Mouse (Mus musculus): ENCODE results near the gene Galnt10. TPM values are rescaled to one million over a fixed set of nuclear protein-coding genes. Genes with fewer than 3 reads are reported as not detected.
A peak's percentile ranks its signal among the peaks of the same experiment; 100 is the strongest.

Gene Galnt10
- total RNA-seq, 2 experiments from 2014 or later = 6.4 to 6.6 TPM

DNA sequence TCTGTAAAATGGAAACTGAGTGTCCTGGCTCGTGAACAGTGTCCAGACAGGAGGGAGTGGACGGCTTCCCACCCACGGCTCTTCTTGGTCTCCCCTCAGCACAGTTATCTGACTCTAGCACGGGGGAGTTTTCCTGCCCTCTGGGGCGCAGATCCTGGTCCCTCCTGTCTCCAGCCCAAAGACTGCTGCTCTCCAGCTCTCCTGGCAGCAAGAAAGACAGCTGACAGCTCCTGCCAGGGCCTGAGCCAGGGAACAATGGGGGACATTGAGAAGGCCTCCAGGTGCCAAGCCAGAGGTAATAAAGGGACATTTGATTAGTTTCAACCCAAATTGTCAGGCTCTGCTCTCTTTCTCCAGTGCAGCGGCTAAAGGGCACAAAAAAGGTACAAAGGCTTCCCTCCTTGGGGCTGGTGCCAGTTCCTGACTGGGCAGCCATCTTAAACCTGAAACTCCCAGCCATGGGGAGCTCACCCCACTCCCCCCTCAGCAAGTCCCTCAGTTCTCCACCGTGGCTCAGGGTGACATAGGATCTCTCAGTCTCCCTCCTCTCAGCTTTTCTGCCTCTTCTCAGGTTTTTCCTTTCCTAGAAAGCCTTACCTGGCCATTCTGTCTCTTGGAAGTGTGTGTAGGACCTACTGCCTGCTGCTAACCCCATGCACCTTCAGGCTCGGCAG lies 11.5 kb downstream of the Galnt10 start:
- no peak for DNase-seq (ENCODE audit: low spot score in 2 of 2)

DNA sequence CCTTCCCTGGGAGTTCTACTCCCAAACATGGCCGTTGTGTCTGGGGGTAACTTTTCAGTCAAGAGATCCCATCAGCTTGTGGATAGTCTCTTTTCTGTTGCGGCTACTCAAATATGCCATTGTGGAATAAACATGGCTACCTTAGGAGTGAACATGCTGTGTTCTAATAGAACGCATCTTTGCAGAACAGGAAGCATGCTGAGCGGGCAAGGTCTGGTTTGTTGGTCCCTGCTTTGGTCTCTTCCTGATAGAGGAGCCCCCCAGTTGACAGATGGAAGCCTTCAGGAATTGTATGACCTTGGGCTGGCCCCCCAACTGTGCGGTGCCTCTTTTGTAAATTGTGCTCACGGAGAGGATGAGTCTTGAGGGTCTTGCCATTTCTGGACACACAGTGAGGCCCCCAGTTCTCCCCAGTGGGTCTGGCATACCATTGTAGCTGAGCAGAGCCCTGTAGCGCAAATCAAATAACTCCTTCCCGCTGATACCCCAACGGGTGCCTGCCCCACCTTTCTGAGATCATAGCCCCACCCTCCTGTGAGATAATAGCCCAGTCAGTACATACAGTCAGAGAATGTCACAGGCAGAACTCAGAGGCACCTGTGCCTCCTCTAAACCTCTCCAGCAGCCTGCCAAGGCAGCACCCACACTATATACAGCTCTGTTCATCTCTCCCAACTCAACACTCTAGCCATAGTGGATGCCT lies 12.3 kb downstream of the Galnt10 start:
- no peak for DNase-seq (ENCODE audit: low spot score in 2 of 2)

DNA sequence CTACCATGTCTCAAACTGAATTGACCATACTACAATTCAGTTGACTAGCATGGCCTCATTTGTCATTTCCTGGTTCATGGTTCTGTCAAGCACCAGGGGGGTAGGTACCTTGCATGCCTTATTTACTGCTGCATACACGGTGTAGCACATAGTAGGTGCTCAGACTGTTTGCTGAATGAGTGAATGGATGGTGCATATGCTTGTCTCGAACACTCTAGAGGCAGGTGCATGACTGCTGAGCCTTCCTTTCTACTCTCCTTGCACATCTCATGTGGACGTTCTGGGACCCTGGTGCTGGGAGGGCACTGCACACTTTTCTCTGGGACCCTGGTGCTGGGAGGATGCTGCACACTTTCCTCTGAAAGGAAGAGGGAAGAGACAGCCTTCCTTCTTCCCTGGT lies 13.0 kb downstream of the Galnt10 start:
- DNase-seq (ENCODE audit: low spot score in 2 of 2) = no peak

DNA sequence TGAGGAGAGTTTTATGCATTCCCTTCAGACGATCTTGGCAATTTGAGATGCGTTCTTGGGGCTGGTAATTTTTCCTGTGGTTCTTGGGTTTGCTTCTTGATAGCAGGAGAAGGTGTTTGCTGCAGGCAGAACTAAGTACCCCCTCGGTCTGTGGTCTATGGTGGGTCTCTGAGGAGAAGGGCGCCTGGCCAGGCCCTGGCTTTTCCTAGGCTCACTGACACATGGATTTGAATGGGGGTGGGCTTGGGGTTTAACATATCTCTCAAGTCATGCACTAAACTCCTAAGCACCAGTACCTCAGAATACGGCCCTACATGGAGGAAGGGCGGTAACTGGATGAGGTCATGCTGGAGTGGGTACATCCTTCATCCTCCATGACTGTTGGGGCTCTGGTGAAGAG lies 13.5 kb downstream of the Galnt10 start:
- DNase-seq (ENCODE audit: low spot score in 2 of 2) = no peak

DNA sequence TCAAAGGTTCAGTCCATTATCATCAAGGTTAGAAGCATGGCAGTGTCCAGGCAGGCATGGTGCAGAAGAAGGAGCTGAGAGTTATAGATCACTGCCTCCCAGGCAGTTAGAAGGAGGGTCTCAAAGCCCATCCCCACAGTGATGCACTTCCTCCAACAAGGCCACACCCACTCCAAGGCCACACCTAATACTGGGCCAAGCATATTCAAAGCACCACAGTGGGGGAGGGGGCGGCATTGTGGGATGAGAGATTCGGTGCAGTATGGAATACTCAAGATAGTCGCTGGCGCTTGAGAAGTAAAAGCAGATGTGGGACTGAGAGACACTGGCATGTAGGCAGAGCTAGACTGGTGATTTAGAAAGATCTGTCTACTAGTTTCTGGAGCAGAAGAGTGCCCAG lies 14.9 kb downstream of the Galnt10 start:
- DNase-seq (ENCODE audit: low spot score in 2 of 2) = no peak

DNA sequence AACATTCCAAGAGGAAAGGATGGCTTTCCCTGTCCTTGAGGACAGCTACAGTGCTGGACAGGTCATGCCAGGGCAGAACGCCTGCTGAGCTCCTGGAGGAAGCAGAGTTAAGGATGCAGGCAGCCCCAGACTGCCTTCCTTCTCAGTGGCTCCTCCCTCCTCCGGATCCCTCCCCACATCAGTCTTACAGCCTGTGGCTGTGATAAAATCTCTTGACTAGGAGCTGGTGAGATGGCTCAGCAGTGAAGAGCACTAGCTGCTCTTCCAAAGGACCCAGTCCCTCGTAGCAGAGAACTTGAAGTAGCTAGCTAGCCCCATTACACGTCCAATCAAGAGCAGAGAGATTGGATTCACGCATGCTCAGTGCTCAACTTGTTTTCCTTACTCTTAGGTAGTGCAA lies 15.6 kb downstream of the Galnt10 start:
- no peak for DNase-seq (ENCODE audit: low spot score in 2 of 2)

DNA sequence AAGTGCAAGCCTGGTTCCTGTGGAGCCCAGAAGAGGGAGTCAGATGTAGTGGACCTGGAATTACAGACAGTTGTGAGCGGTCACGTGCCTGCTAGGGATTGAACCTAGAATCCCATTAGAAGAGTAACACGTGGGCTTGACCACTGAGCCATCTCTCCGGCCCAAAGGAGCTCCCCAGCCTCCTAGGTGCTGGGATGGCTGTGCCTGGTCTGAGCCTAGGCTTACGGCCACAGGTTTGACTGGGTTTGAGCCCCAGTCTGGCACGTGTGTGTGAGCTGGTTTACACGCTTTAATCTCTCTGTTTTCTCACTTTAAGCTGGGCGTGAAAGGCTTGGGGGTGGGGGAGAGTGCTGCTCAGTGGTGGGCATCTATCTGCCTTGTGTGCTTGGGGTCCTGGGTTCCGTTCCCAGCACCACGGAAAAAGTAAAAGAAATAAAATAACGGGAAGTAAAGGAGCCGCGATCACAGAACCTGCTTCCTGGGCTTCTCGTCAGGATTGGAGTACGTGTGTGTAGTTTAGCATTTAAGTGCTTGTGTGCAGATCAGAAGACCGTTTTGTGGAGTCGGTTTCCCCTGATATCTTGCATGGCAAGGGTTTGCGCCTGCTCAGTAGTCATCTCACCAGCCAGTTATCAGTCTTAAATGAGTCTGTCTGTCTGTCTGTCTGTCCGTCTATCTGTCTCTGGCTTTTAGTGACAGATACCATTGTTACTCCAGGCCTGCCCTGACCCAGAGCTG lies 16.4 kb downstream of the Galnt10 start:
- DNase-seq (ENCODE audit: low spot score in 2 of 2) = no peak

DNA sequence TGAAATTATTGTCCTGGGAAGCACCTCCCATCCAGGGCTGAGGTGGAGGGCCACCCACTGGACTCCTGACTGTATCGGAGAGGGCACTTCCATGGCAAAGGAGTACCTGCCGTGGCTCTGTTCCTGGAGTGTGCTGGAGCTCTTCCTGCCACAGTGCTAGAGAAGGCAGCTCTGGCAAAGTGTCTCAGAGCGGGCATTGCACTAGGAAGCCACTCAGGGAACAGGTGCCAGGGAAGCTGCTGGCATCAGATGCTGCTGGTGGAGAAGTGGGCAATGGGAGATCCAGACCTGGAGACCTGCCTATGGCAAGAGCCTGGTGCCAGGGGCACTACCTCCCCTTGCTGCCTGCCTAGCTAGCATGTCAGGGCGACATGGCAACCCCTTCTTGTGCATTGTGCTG lies 17.0 kb downstream of the Galnt10 start:
- DNase-seq (ENCODE audit: low spot score in 2 of 2) = no peak

DNA sequence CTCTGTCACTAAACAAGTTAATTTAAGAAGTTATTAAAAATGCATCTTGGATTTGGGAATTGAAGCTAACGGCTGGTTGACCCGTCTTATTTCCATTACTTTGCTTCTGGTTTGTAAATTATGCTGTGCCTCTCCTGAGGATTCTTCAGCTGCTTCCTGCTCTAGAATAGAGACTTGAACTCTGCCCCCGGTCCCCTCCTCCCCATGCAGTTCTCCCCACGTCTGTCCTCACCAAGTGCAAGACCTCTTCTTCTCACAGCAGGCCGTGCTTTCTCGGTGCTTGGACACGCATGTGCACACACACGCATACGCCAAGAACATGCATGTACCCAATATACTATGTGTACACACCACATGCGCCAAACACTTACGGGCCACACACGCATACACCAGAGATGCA lies 18.0 kb downstream of the Galnt10 start:
- no peak for DNase-seq (ENCODE audit: low spot score in 2 of 2)

DNA sequence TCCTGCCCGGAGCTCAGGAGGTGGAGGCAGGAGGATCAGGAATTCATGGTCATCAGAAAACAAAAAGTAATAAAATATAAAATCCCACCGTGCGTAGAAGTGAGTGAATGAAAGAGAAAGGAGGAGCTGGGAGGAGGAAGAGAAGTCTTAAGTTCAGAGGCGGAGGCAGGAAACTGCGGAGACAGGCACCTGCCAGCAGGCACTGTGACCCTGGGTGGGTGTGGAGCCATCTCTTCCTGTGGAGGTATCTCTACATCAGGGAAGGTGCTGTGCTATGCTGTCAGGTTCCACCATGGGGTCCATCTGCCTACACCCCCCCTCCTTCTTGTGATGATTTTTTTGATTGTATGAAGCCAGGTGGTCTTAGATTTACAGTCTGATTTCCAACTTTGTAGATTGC lies 19.5 kb downstream of the Galnt10 start:
- no peak for DNase-seq (ENCODE audit: low spot score in 2 of 2)

DNA sequence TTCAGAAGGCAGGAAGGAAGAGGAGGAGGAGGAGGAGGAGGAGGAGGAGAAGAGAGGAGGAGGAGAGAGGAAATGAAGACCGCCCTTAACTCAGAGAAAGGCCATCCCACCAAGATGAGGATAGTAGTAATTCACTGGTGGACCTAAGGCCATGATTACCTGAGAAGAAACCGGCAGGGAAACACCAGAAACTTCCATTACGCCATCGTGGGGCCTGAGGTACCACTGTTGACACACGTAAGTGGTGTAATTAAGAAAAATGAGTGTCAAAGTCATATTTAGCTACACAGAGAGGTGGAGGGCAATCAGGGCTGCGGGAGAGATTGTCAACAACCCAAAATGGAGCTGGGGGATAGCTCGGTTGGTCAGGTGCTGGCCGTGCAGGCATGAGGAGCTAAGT lies 23.0 kb downstream of the Galnt10 start:
- no peak for DNase-seq (ENCODE audit: low spot score in 2 of 2)

DNA sequence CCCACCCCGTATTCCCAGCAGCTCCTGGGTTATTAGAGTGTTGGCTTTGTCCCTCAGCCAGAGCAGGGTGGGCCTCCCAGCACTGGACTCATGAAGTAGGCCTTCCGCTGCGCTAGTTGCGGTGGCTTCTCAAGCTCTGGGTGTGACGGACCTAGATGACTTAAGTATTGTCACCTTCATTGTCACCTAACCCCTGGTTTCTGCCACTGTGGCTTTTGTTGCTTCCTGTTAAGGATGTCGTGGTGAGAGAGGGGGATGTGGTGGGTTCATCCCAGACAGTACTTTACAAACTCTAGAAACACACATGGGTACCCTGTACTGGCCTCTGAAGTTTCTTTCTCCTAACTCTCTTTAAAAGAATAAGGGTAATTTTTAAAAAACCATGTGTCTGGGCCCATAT lies 24.3 kb downstream of the Galnt10 start:
- DNase-seq (ENCODE audit: low spot score in 2 of 2) = no peak

DNA sequence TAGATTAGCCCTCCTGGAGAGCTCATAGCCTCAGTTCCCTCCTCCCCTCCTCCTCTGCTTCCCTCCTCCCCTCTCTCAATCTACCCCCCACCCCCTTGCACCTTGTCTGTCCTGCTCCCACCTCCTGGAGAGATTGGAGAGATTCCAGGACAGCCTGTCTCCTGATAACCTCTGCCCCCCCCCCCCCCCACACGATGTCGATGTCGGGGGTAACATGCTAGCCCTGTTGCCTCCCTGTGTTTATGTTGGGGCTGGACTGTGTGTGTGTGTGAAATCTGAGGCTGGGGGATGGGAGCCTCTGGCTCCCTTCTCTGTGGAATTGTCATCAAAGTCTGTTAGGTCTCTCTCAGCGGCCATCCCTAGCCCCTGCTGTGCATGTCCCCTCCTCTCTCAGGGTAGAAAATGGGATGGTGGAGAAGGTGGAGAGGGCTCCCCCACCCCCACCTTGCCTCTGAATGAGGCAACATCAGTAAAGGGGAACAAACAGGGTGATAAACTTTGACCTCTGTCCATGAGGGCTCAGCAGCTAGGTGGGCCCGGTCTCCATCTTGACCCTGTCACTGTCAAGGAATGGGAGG lies 26.0 kb downstream of the Galnt10 start:
- DNase-seq (ENCODE audit: low spot score in 2 of 2) = no peak

DNA sequence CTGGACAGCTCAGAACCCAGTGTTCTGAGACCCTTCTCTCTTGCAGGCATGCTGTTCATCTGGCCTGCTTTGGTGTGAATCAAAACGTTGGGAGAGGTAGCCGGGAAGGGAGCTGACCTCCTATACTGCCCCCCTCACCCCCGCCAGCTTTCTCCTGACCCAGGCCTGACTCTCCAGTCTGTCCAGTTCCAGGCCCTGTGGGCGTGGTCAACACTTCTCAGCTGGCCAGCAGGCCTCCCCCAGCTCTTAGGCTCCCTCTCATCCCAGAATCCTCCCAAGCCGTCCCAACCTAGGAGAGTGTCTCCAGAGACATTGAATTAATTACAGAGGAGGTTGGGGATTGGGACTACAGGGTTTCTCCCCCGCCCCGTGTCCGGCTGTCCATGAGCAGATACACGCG lies 26.6 kb downstream of the Galnt10 start:
- no peak for DNase-seq (ENCODE audit: low spot score in 2 of 2)

DNA sequence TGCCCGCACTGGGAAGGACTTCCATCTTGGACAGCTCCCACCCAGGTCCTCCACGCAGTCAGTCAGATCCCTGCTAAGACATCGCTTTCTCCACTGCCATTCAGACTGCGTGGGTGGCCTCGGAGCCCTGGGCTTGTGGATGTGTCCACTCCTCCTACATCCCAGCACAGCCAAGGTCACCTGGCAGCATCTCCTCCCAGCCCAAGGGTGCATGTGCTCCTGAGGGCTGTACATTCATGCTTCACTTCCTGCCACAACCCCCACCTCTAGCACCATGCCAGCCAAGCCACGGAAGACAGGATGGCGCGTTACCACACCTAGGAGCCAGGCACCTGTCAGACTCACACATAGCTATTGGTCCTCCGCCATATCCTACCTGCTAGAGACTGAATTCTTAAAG lies 27.8 kb downstream of the Galnt10 start:
- no peak for DNase-seq (ENCODE audit: low spot score in 2 of 2)

DNA sequence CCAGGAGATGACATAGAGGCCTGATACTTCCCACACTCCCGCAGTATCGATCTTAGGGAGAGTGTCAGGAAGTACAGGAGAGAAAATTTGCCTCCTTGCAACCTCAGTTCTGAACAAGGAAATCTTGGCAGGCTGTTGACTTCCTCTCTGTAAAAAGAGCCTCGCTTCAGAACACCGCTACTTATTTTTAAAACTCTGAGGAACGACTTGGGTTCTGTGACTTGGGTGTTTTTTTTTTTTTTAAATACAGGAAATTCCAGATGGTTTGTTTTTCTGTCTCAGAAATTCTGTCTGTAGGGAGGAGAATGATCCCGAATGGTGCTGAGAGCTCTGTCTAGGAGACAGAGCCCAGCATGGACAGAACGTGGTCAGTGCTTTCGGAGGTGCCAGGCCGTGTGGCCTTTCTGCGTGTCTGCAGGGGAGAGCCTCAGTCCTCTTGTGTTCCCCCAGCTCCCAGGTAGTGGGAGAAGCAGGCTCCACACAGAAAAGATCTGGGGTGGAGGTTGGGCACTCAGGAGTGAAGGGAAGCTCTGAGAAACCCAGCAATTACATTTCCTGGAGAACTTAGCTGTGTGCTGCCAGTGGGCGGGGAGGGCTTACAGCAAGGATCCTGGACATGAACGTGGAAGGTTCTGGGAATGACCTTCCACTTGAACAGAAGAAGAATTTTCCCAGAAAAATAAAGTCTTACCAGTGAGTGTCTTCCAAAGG lies 28.9 kb downstream of the Galnt10 start:
- peak in 1 of 2 experiments; percentile 15 for DNase-seq (ENCODE audit: low spot score in 2 of 2)

DNA sequence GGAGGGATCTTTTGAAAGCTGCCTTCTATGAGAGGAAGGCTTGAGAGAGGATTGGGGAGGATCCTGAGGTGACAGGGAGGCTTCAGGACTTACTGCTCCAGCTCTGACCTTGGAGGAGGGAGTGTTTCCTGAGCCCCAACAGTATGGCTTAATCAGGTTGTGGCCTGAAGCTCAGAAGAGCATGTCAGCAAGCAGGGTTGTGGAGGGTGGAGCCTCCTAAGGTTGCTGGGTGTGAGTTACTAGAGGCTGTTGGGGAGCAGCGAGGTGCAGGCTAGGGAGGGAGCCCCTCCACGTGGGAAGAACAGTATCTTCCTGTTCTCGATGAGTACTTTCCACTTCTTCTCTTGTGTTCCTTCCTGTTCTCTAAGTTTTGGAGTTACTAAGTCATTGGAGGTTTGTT lies 32.0 kb downstream of the Galnt10 start:
- no peak for DNase-seq (ENCODE audit: low spot score in 2 of 2)

DNA sequence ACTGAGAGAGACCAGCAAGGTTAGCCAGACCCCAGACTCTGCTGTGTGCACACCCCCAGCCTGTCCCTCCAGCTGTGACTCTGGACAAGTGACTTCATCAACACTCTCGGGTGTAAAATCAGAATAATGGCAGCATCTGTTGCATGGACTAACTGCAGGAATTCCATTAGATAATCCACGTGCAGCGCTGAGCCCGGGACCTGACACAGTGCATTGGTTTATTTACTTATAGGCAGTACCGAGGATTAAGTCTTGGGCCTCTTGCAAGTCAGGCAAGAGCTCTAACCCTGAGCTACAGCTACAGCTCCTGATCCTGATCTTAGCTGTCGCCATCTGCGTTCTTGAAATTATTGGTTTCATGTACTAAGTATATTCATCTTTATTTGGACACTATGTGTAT lies 37.3 kb downstream of the Galnt10 start:
- no peak for DNase-seq (ENCODE audit: low spot score in 2 of 2)

DNA sequence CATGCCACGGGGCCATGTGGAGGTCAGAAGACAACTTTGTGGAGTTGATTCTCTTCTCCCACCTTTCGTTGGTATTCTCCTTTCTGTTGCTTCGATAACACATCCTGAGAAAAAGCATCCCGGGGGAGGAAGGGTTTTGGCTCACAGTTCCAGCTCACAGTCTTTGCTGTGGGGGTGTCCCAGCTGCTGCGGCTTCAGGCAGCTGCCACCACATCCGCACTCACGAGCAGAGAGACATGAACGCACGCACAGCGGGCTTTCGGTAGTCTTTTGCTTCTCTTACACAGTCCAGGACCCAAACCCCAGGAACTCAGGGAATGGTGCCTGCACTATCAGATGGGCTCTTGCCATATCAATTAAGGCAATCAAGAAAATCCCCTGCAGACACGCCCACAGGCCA lies 37.9 kb downstream of the Galnt10 start:
- peak in 1 of 2 experiments; percentile 18 for DNase-seq (ENCODE audit: low spot score in 2 of 2)

DNA sequence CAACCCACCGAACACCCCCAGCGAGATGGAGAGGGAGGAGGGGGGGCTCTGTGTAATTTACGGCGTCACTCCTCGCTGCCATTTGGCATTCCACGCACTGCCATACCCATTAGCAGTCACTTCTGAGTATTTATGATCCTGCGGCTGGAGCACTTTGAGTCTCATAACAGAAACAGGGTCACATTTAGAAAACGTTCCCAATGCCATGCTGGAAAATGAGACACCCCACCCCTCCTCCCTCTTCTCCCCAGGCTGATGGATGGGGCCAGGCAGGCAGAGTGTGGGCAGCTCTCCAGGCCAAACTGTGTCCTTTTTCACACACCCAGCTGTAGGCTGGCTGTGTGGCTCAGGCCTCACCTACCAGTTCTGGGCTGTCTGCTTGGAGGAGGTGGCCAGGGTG lies 38.7 kb downstream of the Galnt10 start:
- no peak for DNase-seq (ENCODE audit: low spot score in 2 of 2)

DNA sequence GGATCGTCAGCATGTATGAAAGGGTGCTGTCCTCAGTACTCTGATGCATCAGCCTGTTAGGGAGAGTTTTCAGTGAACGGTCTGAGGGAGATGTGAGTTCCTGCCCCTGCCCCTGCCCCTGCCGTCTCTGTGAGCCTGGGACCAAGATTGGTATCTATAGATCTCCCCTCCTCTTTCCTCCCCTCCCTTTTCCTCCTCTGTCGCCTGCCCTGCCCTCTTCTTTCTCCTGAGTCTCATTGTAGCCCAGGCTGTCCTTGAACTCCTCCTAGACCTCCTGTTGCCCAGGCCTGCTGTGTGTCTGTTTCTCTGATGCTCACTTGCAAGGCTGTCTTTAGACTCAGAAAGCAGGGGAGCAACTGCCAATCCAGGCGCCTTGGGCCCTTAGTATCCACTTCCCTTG lies 39.6 kb downstream of the Galnt10 start:
- DNase-seq (ENCODE audit: low spot score in 2 of 2) = no peak
